Mouse (Mus musculus): ENCODE results near the gene Zgrf1.

- TF ChIP-seq CTCF (conservative IDR thresholded peaks at IDR 0.05; ENCODE audit: low read length) (0 out of 2 replicates have a peak, but pooled peaks have one; percentile 6), POU5F1 (IDR thresholded peaks at IDR 0.05; ENCODE audit: borderline replicate concordance, low read length) (no peak), NANOG (IDR thresholded peaks at IDR 0.05; ENCODE audit: borderline replicate concordance, low read length) (no peak)
Observed at GRCm38 (mm10) chr3:127625296-127625695, 72.0 kb downstream of the Zgrf1 start.
